Mouse (Mus musculus): ENCODE results near the gene Zcwpw1. TPM values are rescaled to one million over a fixed set of nuclear protein-coding genes. Genes with fewer than 3 reads are reported as not detected.
A peak's percentile ranks its signal among the peaks of the same experiment; 100 is the strongest.

Zcwpw1 gene
- total and polyA plus RNA-seq, 3 experiments, result 11.1 to 16.0 TPM; not detected in 1

DNA sequence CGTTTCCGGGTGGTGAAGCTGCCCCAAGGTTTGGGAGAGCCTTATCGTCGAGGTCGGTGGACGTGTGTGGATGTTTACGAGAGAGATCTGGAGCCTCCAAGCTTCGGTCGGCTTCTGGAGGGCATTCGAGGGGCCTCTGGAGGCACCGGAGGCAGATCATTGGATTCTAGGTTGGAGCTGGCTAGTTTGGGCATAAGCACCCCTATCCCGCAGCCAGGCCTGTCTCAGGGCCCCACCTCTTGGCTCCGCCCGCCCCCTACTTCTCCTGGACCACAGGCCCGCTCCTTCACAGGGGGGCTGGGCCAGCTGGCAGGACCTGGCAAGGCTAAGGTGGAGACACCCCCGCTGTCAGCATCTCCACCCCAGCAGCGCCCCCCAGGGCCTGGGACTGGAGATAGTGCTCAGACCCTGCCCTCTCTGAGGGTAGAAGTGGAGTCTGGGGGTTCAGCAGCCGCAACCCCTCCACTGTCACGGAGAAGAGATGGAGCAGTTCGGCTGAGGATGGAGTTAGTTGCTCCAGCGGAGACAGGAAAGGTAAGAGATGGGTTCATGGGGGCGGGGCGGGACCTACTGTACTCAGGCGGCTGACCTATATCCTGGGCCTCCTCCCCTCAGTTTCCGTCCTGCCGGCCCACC lies 40.2 kb upstream of the Zcwpw1 start:
- peak; percentile 62 for DNase-seq (ENCODE audit: low read depth, low spot score)
- Histone ChIP-seq H3K4me3 (ENCODE audit: control insufficient read depth in 1 of 2, insufficient read depth in 1 of 2, low read depth in 2 of 2, low read length in 2 of 2) (peak overlapping the region; percentile 60 to 93), H3K27me3 (ENCODE audit: control insufficient read depth in 1 of 2, insufficient read depth in 2 of 2, low read length in 2 of 2) (no peaks in the 10 kb centered on the region), H3K79me2 (ENCODE audit: control insufficient read depth, insufficient read depth, low read length, poor library complexity) (peaks cover 33% of the 10 kb centered on the region), H3K9ac (ENCODE audit: control insufficient read depth, low read depth, low read length, poor library complexity, severe bottlenecking) (peak overlapping the region; percentile 96), H3K9me3 (replicated peaks; ENCODE audit: insufficient read depth, low read length) (no peaks in the 10 kb centered on the region), H3K4me1 (ENCODE audit: control insufficient read depth in 1 of 2, insufficient read depth in 2 of 2, low read length in 2 of 2) (peaks cover 3 to 23% of the 10 kb centered on the region in 2 experiments; a peak in 3 of 4 replicates), H3K27ac (ENCODE audit: control insufficient read depth, low read depth, low read length) (peak overlapping the region; percentile 99), H3K36me3 (ENCODE audit: control insufficient read depth in 1 of 2, insufficient read depth in 2 of 2, low read length in 2 of 2) (peaks cover 3 to 19% of the 10 kb centered on the region in 2 experiments; a peak in 3 of 4 replicates)
- TF ChIP-seq TBP (IDR thresholded peaks at IDR 0.05; ENCODE audit: low read depth, low read length), result no peak
- no peak for TF ChIP-seq BHLHE40 (IDR thresholded peaks at IDR 0.05; ENCODE audit: borderline replicate concordance, low read depth, low read length)
- no peak for TF ChIP-seq POLR2A (IDR thresholded peaks at IDR 0.05; ENCODE audit: control insufficient read depth in 1 of 2, insufficient read depth in 1 of 2, low read depth in 1 of 2, low read length in 2 of 2, poor library complexity in 1 of 2)
- TF ChIP-seq MAFK (IDR thresholded peaks at IDR 0.05; ENCODE audit: borderline replicate concordance, low read depth, low read length), result no peak
- no peak for TF ChIP-seq HCFC1 (IDR thresholded peaks at IDR 0.05; ENCODE audit: low read depth, low read length)
- TF ChIP-seq TCF12 (IDR thresholded peaks at IDR 0.05; ENCODE audit: low read depth, low read length), result 0 out of 2 replicates have a peak, but pooled peaks have one; percentile 13
- TF ChIP-seq ZC3H11A (IDR thresholded peaks at IDR 0.05; ENCODE audit: low read depth, low read length), result no peak
- TF ChIP-seq NELFE (IDR thresholded peaks at IDR 0.05; ENCODE audit: low read depth, low read length), result no peak
- 0 out of 2 replicates have a peak, but pooled peaks have one; percentile 18 for TF ChIP-seq USF1 (IDR thresholded peaks at IDR 0.05; ENCODE audit: low read depth, low read length)
- no peak for TF ChIP-seq ZNF384 (IDR thresholded peaks at IDR 0.05; ENCODE audit: low read depth, low read length)
- no peak for TF ChIP-seq MYC (IDR thresholded peaks at IDR 0.05; ENCODE audit: low read depth, low read length)
- no peak for TF ChIP-seq MEF2A (IDR thresholded peaks at IDR 0.05; ENCODE audit: extremely low read depth, insufficient replicate concordance, low read depth, low read length, poor library complexity, severe bottlenecking)
- no peak for TF ChIP-seq MXI1 (IDR thresholded peaks at IDR 0.05; ENCODE audit: low read depth, low read length)
- TF ChIP-seq CHD1 (IDR thresholded peaks at IDR 0.05; ENCODE audit: low read depth, low read length), result peak; percentile 56; the same call in 1 of the 2 replicates
- no peak for TF ChIP-seq RCOR1 (IDR thresholded peaks at IDR 0.05; ENCODE audit: low read depth, low read length)
- TF ChIP-seq EP300 (IDR thresholded peaks at IDR 0.05; ENCODE audit: low read depth in 1 of 2, low read length in 2 of 2), result no peak
- peak in 2 of 3 experiments; percentile 20 to 36; a peak in 4 of 6 replicates for TF ChIP-seq CTCF (IDR thresholded peaks at IDR 0.05 in 2 of 3, conservative IDR thresholded peaks at IDR 0.05 in 1 of 3; ENCODE audit: control insufficient read depth in 1 of 3, insufficient read depth in 1 of 3, low read depth in 2 of 3, low read length in 3 of 3, poor library complexity in 1 of 3, severe bottlenecking in 1 of 3)
- no peak for TF ChIP-seq USF2 (IDR thresholded peaks at IDR 0.05; ENCODE audit: borderline replicate concordance in 1 of 2, insufficient read depth in 1 of 2, low read depth in 1 of 2, low read length in 2 of 2)
- no peak for TF ChIP-seq ZMIZ1 (IDR thresholded peaks at IDR 0.05; ENCODE audit: low read depth, low read length)
- no peak for TF ChIP-seq POLR2AphosphoS2 (IDR thresholded peaks at IDR 0.05; ENCODE audit: low read length)
- TF ChIP-seq JUND (IDR thresholded peaks at IDR 0.05; ENCODE audit: low read depth, low read length), result no peak
- TF ChIP-seq MAZ (IDR thresholded peaks at IDR 0.05; ENCODE audit: low read depth, low read length), result peak; percentile 90; the same call in 1 of the 2 replicates
- TF ChIP-seq ZKSCAN1 (IDR thresholded peaks at IDR 0.05; ENCODE audit: low read depth, low read length), result no peak
- no peak for TF ChIP-seq UBTF (IDR thresholded peaks at IDR 0.05; ENCODE audit: borderline replicate concordance, insufficient read depth, low read depth, low read length)
- no peak for TF ChIP-seq GATA1 (IDR thresholded peaks at IDR 0.05; ENCODE audit: low read depth, low read length)
- no peak for TF ChIP-seq RAD21 (IDR thresholded peaks at IDR 0.05; ENCODE audit: low read depth, low read length)
- TF ChIP-seq SMC3 (IDR thresholded peaks at IDR 0.05; ENCODE audit: low read depth, low read length), result no peak
- no peak; the same call in 1 of the 2 replicates for TF ChIP-seq MAX (IDR thresholded peaks at IDR 0.05; ENCODE audit: low read length)
- no peak for TF ChIP-seq GABPA (IDR thresholded peaks at IDR 0.05; ENCODE audit: low read depth, low read length)
- TF ChIP-seq NRF1 (IDR thresholded peaks at IDR 0.05; ENCODE audit: insufficient read depth, low read depth, low read length, poor library complexity, severe bottlenecking), result no peak
- no peak for TF ChIP-seq CHD2 (IDR thresholded peaks at IDR 0.05; ENCODE audit: low read length)
- no peak for TF ChIP-seq MYB (IDR thresholded peaks at IDR 0.05; ENCODE audit: low read depth, low read length)
- no peak for TF ChIP-seq ELF1 (IDR thresholded peaks at IDR 0.05; ENCODE audit: low read depth, low read length)
- TF ChIP-seq POLR2AphosphoS5 (IDR thresholded peaks at IDR 0.05; ENCODE audit: borderline replicate concordance, low read depth, low read length), result no peak
- no peak for TF ChIP-seq ETS1 (IDR thresholded peaks at IDR 0.05; ENCODE audit: low read depth, low read length)
- TF ChIP-seq E2F4 (IDR thresholded peaks at IDR 0.05; ENCODE audit: borderline replicate concordance, low read depth, low read length), result no peak
